Mouse (Mus musculus) frontal cortex, adult (tissue): ENCODE measurements at regions not wholly inside any gene's neighbourhood (a gene's known extent, or its start where the extent isn't known, plus 50 kb on each side); places are given as distances from the start of the nearest gene placed in this dataset.

Source experiments
- ATAC-seq: cut with Nextera tagmentation; 2 replicates; pipeline ENCODE4 v1.9.2; 2017; ENCODE audit warnings: mild to moderate bottlenecking, moderate library complexity, mixed read lengths; ENCODE audit not compliant: low TSS enrichment

- no peak for ATAC-seq
Measured at GRCm38 (mm10) chr13:40480830-40481229, 119.6 kb upstream of the Ofcc1 start.

GRCm38 (mm10) chr13:40472683-40473082 is 111.4 kb upstream of the Ofcc1 start:
- ATAC-seq = no peak

- ATAC-seq = no peak
Measured at GRCm38 (mm10) chr13:40469162-40469561, 107.9 kb upstream of the Ofcc1 start.

GRCm38 (mm10) chr13:40453360-40453759 is 92.1 kb upstream of the Ofcc1 start:
- no peak for ATAC-seq

GRCm38 (mm10) chr13:40429831-40430230 is 68.6 kb upstream of the Ofcc1 start:
- ATAC-seq = no peak

GRCm38 (mm10) chr13:40423051-40423450 is 61.8 kb upstream of the Ofcc1 start:
- no peak for ATAC-seq

GRCm38 (mm10) chr13:40417856-40418255 is 56.6 kb upstream of the Ofcc1 start:
- ATAC-seq = no peak

- ATAC-seq = no peak
Measured at GRCm38 (mm10) chr13:40413074-40413473, 51.8 kb upstream of the Ofcc1 start.
